Mouse (Mus musculus): ENCODE data around the gene Alg11. TPM values are rescaled to one million over a fixed set of nuclear protein-coding genes. Genes with fewer than 3 reads are reported as not detected.

Gene Alg11
- 52.7 TPM for polyA plus RNA-seq (2014; fragmentation: Illumina TruSeq; extraction: RNeasy Lipid Tissue Mini Kit (QIAGEN cat#74804))

DNA sequence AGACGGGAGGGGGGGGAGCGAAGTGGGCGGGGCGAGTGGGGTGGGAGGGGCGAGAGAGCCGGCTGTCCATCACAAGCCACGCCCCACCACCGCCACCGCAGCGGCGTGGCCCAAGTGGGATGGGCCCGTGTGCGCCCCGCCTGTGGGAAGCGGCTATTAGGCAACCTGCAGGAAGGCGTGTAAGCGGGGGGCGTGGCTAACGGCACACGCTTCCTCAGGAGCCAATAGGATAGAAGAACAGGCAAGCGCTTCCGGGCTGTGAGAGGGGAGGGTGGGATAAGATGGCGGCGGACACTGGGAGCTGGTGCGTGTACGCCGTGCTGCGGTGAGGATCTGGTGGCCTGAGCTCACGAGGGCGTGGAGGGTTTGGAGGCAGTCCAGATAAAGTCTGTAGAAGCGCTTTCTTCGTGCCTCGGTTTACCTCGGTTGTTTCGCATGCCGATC, at the start of gene Alg11:
TSS of gene Alg11 (plus strand) at position 276 of the 444 bp plus-strand sequence.

DNA sequence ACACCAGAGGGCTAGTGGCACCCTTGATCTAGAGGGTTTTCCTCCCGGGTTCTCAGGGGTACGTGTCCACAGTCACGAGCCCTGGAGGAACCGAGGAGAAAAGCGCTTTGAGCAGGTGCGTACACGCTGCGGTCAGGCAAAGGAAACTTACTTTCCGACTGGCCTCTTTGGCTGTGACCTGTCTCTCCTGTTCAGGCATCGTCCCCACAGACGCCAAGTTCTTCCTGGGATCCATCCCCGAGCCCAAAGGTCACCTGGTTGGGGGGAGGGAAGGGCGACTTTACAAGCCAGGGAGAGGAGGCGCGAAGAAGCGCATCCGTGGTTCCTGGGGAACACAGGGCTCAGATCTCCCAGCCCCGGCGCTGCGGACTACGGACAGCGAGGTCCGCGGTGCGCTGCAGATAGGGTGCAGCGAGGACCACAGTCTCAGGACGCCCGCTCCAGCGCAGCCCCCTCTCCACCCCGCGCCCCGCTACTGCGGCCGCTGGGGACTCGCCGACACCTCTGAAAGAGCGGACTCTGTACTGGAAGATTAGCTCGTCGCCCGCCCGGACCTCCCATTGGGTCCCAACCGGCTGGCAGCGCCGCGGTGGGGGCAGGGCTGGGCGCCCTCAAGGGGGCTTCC, 588 bp upstream of the Alg11 start, which contains the start of gene Atp7b:
TSS of gene Atp7b (minus strand) at position 485 of the 625 bp plus-strand sequence.

Other genes with a start within 250 kb of the Alg11 start
- gene Defb50, start 237.2 kb upstream of the Alg11 start, polyA plus RNA-seq (2014; fragmentation: Illumina TruSeq; extraction: RNeasy Lipid Tissue Mini Kit (QIAGEN cat#74804)) = not detected
- gene Defb2, start 220.8 kb upstream of the Alg11 start, polyA plus RNA-seq (2014; fragmentation: Illumina TruSeq; extraction: RNeasy Lipid Tissue Mini Kit (QIAGEN cat#74804)) = not detected
- not detected for gene Defb10, start 201.8 kb upstream of the Alg11 start, polyA plus RNA-seq (2014; fragmentation: Illumina TruSeq; extraction: RNeasy Lipid Tissue Mini Kit (QIAGEN cat#74804))
- not detected for gene Defb9, start 175.3 kb upstream of the Alg11 start, polyA plus RNA-seq (2014; fragmentation: Illumina TruSeq; extraction: RNeasy Lipid Tissue Mini Kit (QIAGEN cat#74804))
- not detected for gene Defb11, start 154.3 kb upstream of the Alg11 start, polyA plus RNA-seq (2014; fragmentation: Illumina TruSeq; extraction: RNeasy Lipid Tissue Mini Kit (QIAGEN cat#74804))
- not detected for gene Defb15, start 128.0 kb upstream of the Alg11 start, polyA plus RNA-seq (2014; fragmentation: Illumina TruSeq; extraction: RNeasy Lipid Tissue Mini Kit (QIAGEN cat#74804))
- not detected for gene Defb35, start 122.4 kb upstream of the Alg11 start, polyA plus RNA-seq (2014; fragmentation: Illumina TruSeq; extraction: RNeasy Lipid Tissue Mini Kit (QIAGEN cat#74804))
- not detected for gene Defb13, start 114.0 kb upstream of the Alg11 start, polyA plus RNA-seq (2014; fragmentation: Illumina TruSeq; extraction: RNeasy Lipid Tissue Mini Kit (QIAGEN cat#74804))
- 0.31 TPM for gene Fam90a1a, start 102.0 kb upstream of the Alg11 start, polyA plus RNA-seq (2014; fragmentation: Illumina TruSeq; extraction: RNeasy Lipid Tissue Mini Kit (QIAGEN cat#74804))
- gene Ccdc70, start 90.9 kb upstream of the Alg11 start, polyA plus RNA-seq (2014; fragmentation: Illumina TruSeq; extraction: RNeasy Lipid Tissue Mini Kit (QIAGEN cat#74804)) = not detected
- gene Atp7b, start 416 bp upstream of the Alg11 start, polyA plus RNA-seq (2014; fragmentation: Illumina TruSeq; extraction: RNeasy Lipid Tissue Mini Kit (QIAGEN cat#74804)) = not detected
- gene Nek5, start 64.3 kb downstream of the Alg11 start, polyA plus RNA-seq (2014; fragmentation: Illumina TruSeq; extraction: RNeasy Lipid Tissue Mini Kit (QIAGEN cat#74804)) = 8.5 TPM
- 2.8 TPM for gene Nek3, start 105.7 kb downstream of the Alg11 start, polyA plus RNA-seq (2014; fragmentation: Illumina TruSeq; extraction: RNeasy Lipid Tissue Mini Kit (QIAGEN cat#74804))
- gene Ckap2, start 125.1 kb downstream of the Alg11 start, polyA plus RNA-seq (2014; fragmentation: Illumina TruSeq; extraction: RNeasy Lipid Tissue Mini Kit (QIAGEN cat#74804)) = 39.4 TPM
- gene Vps36, start 132.1 kb downstream of the Alg11 start, polyA plus RNA-seq (2014; fragmentation: Illumina TruSeq; extraction: RNeasy Lipid Tissue Mini Kit (QIAGEN cat#74804)) = 39.3 TPM
- gene Thsd1, start 166.6 kb downstream of the Alg11 start, polyA plus RNA-seq (2014; fragmentation: Illumina TruSeq; extraction: RNeasy Lipid Tissue Mini Kit (QIAGEN cat#74804)) = 1.9 TPM
- gene Tpte, start 222.7 kb downstream of the Alg11 start, polyA plus RNA-seq (2014; fragmentation: Illumina TruSeq; extraction: RNeasy Lipid Tissue Mini Kit (QIAGEN cat#74804)) = not detected

Measured in ovary, adult 10 weeks (tissue).